Mouse (Mus musculus): Measurements from ENCODE around the gene Uqcrc1. TPM values are rescaled to one million over a fixed set of nuclear protein-coding genes. Genes with fewer than 3 reads are reported as not detected.

Uqcrc1 gene
- polyA plus RNA-seq (2015; fragmentation: Nextera tagmentation; extraction: Ambion mirVana) = 499 and 511 TPM in 2 replicates

- under 1% methylated on average over 57 of the region's 58 CpGs for WGBS
- peak; percentile 91 for ATAC-seq (ENCODE audit: insufficient read depth, low FRiP score, low read depth)
- Histone ChIP-seq H3K9me3 (no peaks in the 10 kb centered on the region), H3K9ac (peak within 1 kb of the TSS; percentile 94), H3K36me3 (peaks cover 26% of the 10 kb centered on the region), H3K27ac (peak within 1 kb of the TSS; percentile 74), H3K27me3 (replicated peaks) (no peaks in the 10 kb centered on the region), H3K4me1 (peaks cover 8% of the 10 kb centered on the region; the same call in 1 of the 2 replicates), H3K4me2 (peak within 1 kb of the TSS; percentile 72), H3K4me3 (replicated peaks) (peak within 1 kb of the TSS; percentile 96)
Observed at GRCm38 (mm10) chr9:108936418-108937364, at the start of gene Uqcrc1. Uqcrc1 (plus strand) TSS chr9:108936633.

GRCm38 (mm10) chr9:108912308-108912707, 24.1 kb upstream of the Uqcrc1 start:
- ATAC-seq (ENCODE audit: insufficient read depth, low FRiP score, low read depth) = no peak
- H3K4me2 ChIP-seq = no peak overlapping the region
- WGBS = 63% methylated on average over 6 of the region's 6 CpGs

GRCm38 (mm10) chr9:108913161-108913560, 23.3 kb upstream of the Uqcrc1 start:
- Histone ChIP-seq H3K27ac (no peak overlapping the region), H3K4me2 (no peak overlapping the region), H3K36me3 (no peaks in the 10 kb centered on the region), H3K4me3 (replicated peaks) (no peak overlapping the region), H3K9ac (no peak overlapping the region), H3K9me3 (no peaks in the 10 kb centered on the region), H3K4me1 (no peaks in the 10 kb centered on the region), H3K27me3 (replicated peaks) (no peaks in the 10 kb centered on the region)
- 79% methylated on average over 7 of the region's 7 CpGs for WGBS
- no peak for ATAC-seq (ENCODE audit: insufficient read depth, low FRiP score, low read depth)

More at GRCm38 (mm10) chr9:108912308-108912707, 24.1 kb upstream of the Uqcrc1 start:
- Histone ChIP-seq H3K9ac (no peak overlapping the region), H3K9me3 (no peaks in the 10 kb centered on the region), H3K27ac (no peak overlapping the region), H3K36me3 (no peaks in the 10 kb centered on the region), H3K27me3 (replicated peaks) (no peaks in the 10 kb centered on the region), H3K4me1 (no peaks in the 10 kb centered on the region), H3K4me3 (replicated peaks) (no peak overlapping the region)

GRCm38 (mm10) chr9:108913621-108914020, 22.8 kb upstream of the Uqcrc1 start:
- WGBS = 61% methylated on average over 10 of the region's 10 CpGs
- H3K9me3 ChIP-seq = no peaks in the 10 kb centered on the region
- H3K9ac ChIP-seq = no peak overlapping the region
- no peaks in the 10 kb centered on the region for H3K36me3 ChIP-seq
- no peak overlapping the region for H3K27ac ChIP-seq
- H3K27me3 ChIP-seq (replicated peaks) = no peaks in the 10 kb centered on the region
- H3K4me1 ChIP-seq = no peaks in the 10 kb centered on the region
- no peak overlapping the region for H3K4me3 ChIP-seq (replicated peaks)
- H3K4me2 ChIP-seq = no peak overlapping the region
- no peak for ATAC-seq (ENCODE audit: insufficient read depth, low FRiP score, low read depth)

- Histone ChIP-seq H3K4me2 (no peak within 1 kb of the TSS), H3K4me1 (no peaks in the 10 kb centered on the region), H3K9me3 (no peaks in the 10 kb centered on the region), H3K9ac (no peak within 1 kb of the TSS), H3K4me3 (replicated peaks) (no peak within 1 kb of the TSS), H3K27me3 (replicated peaks) (no peaks in the 10 kb centered on the region), H3K27ac (no peak within 1 kb of the TSS), H3K36me3 (no peaks in the 10 kb centered on the region)
- WGBS = 71% methylated on average over 6 of the region's 6 CpGs
- ATAC-seq (ENCODE audit: insufficient read depth, low FRiP score, low read depth) = no peak
Observed at GRCm38 (mm10) chr9:108914491-108914890, 21.9 kb upstream of the Uqcrc1 start, which contains the start of gene Tmem89. Tmem89 (plus strand) TSS chr9:108914619.

GRCm38 (mm10) chr9:108925897-108926296, 10.5 kb upstream of the Uqcrc1 start:
- H3K9ac ChIP-seq = no peak overlapping the region
- H3K36me3 ChIP-seq = no peaks in the 10 kb centered on the region
- no peak for ATAC-seq (ENCODE audit: insufficient read depth, low FRiP score, low read depth)
- no peaks in the 10 kb centered on the region for H3K9me3 ChIP-seq
- H3K27me3 ChIP-seq (replicated peaks) = no peaks in the 10 kb centered on the region
- no peak overlapping the region for H3K4me3 ChIP-seq (replicated peaks)
- H3K4me1 ChIP-seq = no peaks in the 10 kb centered on the region
- no peak overlapping the region for H3K27ac ChIP-seq
- H3K4me2 ChIP-seq = no peak overlapping the region
- 57% methylated on average over 8 of the region's 8 CpGs for WGBS

GRCm38 (mm10) chr9:108928424-108928823, 8.0 kb upstream of the Uqcrc1 start:
- WGBS = 85% methylated on average over 3 of the region's 3 CpGs
- ATAC-seq (ENCODE audit: insufficient read depth, low FRiP score, low read depth) = no peak
- no peaks in the 10 kb centered on the region for H3K27me3 ChIP-seq (replicated peaks)
- no peak overlapping the region for H3K27ac ChIP-seq
- H3K36me3 ChIP-seq = no peaks in the 10 kb centered on the region
- H3K9me3 ChIP-seq = no peaks in the 10 kb centered on the region
- H3K4me2 ChIP-seq = no peak overlapping the region
- no peak overlapping the region for H3K4me3 ChIP-seq (replicated peaks)
- no peaks in the 10 kb centered on the region for H3K4me1 ChIP-seq
- no peak overlapping the region for H3K9ac ChIP-seq

- H3K36me3 ChIP-seq = peaks cover 23% of the 10 kb centered on the region; the same call in 1 of the 2 replicates
- H3K27me3 ChIP-seq (replicated peaks) = no peaks in the 10 kb centered on the region
- ATAC-seq (ENCODE audit: insufficient read depth, low FRiP score, low read depth) = no peak
- peak overlapping the region; percentile 96 for H3K4me3 ChIP-seq (replicated peaks)
- no peak overlapping the region for H3K9ac ChIP-seq
- peaks cover 8% of the 10 kb centered on the region; the same call in 1 of the 2 replicates for H3K4me1 ChIP-seq
- H3K27ac ChIP-seq = no peak overlapping the region
- no peaks in the 10 kb centered on the region for H3K9me3 ChIP-seq
- H3K4me2 ChIP-seq = peak overlapping the region; percentile 39; the same call in 1 of the 2 replicates
- 4% methylated on average over 3 of the region's 3 CpGs for WGBS
Observed at GRCm38 (mm10) chr9:108935991-108936390, 442 bp upstream of the Uqcrc1 start.

GRCm38 (mm10) chr9:108945111-108945510, 8.7 kb downstream of the Uqcrc1 start:
- no peak for ATAC-seq (ENCODE audit: insufficient read depth, low FRiP score, low read depth)
- WGBS = 77% methylated on average over 9 of the region's 9 CpGs
- no peak overlapping the region for H3K9ac ChIP-seq
- H3K4me2 ChIP-seq = no peak overlapping the region
- H3K4me3 ChIP-seq (replicated peaks) = no peak overlapping the region
- H3K27ac ChIP-seq = 0 out of 2 replicates have a peak overlapping the region, but pooled peaks have one; percentile 13
- peaks cover 8% of the 10 kb centered on the region; the same call in 1 of the 2 replicates for H3K4me1 ChIP-seq
- no peaks in the 10 kb centered on the region for H3K9me3 ChIP-seq
- no peaks in the 10 kb centered on the region for H3K27me3 ChIP-seq (replicated peaks)
- H3K36me3 ChIP-seq = peaks cover 84% of the 10 kb centered on the region

- H3K4me1 ChIP-seq = peaks cover 9% of the 10 kb centered on the region; the same call in 1 of the 2 replicates
- ATAC-seq (ENCODE audit: insufficient read depth, low FRiP score, low read depth) = no peak
- peaks cover 82% of the 10 kb centered on the region for H3K36me3 ChIP-seq
- H3K27me3 ChIP-seq (replicated peaks) = no peaks in the 10 kb centered on the region
- WGBS = 81% methylated on average over 5 of the region's 5 CpGs
- no peak overlapping the region for H3K9ac ChIP-seq
- no peaks in the 10 kb centered on the region for H3K9me3 ChIP-seq
- no peak overlapping the region for H3K4me3 ChIP-seq (replicated peaks)
- no peak overlapping the region for H3K27ac ChIP-seq
- H3K4me2 ChIP-seq = no peak overlapping the region
Observed at GRCm38 (mm10) chr9:108945608-108946007, 9.2 kb downstream of the Uqcrc1 start.

- H3K4me1 ChIP-seq = peaks cover 16% of the 10 kb centered on the region
- ATAC-seq (ENCODE audit: insufficient read depth, low FRiP score, low read depth) = peak; percentile 74
- H3K36me3 ChIP-seq = peaks cover 57% of the 10 kb centered on the region
- 0 out of 2 replicates have a peak, but pooled peaks cover 7% of the 10 kb centered on the region for H3K27me3 ChIP-seq (replicated peaks)
- H3K9ac ChIP-seq = no peak overlapping the region
- H3K27ac ChIP-seq = peak overlapping the region; percentile 86
- H3K9me3 ChIP-seq = no peaks in the 10 kb centered on the region
- H3K4me2 ChIP-seq = no peak overlapping the region
- H3K4me3 ChIP-seq (replicated peaks) = no peak overlapping the region
- WGBS = 58% methylated on average over 13 of the region's 13 CpGs
Observed at GRCm38 (mm10) chr9:108949231-108949966, 13.0 kb downstream of the Uqcrc1 start.

Data from stomach, embryonic 15.5 days (tissue).